Mouse (Mus musculus): ENCODE measurements around the gene Etl4. TPM values are rescaled to one million over a fixed set of nuclear protein-coding genes. Genes with fewer than 3 reads are reported as not detected.

The Etl4 gene
- polyA plus RNA-seq, 1 experiment from 2014 or later, result 15.3 TPM

- Histone ChIP-seq H3K4me2 (no peak overlapping the region), H3K9me3 (ENCODE audit: control insufficient read depth, low read length) (no peaks in the 10 kb centered on the region), H3K4me1 (ENCODE audit: control insufficient read depth, insufficient read depth, low read length) (no peaks in the 10 kb centered on the region), H3K27me3 (ENCODE audit: control insufficient read depth, insufficient read depth, low read length) (no peaks in the 10 kb centered on the region), H3K27ac (ENCODE audit: low read depth, low read length) (no peak overlapping the region), H3K9ac (ENCODE audit: low read length) (no peak overlapping the region), H3K4me3 (ENCODE audit: low read depth, low read length) (no peak overlapping the region), H3K36me3 (ENCODE audit: control insufficient read depth, insufficient read depth, low read length) (no peaks in the 10 kb centered on the region)
- DNase-seq (ENCODE audit: low spot score, missing footprints) (no peak), ATAC-seq (ENCODE audit: low FRiP score) (no peak)
- WGBS, result 87% methylated on average over 8 of the region's 8 CpGs
Observed at GRCm38 (mm10) chr2:20753282-20754110, 843.9 kb downstream of the Etl4 start.

DNA sequence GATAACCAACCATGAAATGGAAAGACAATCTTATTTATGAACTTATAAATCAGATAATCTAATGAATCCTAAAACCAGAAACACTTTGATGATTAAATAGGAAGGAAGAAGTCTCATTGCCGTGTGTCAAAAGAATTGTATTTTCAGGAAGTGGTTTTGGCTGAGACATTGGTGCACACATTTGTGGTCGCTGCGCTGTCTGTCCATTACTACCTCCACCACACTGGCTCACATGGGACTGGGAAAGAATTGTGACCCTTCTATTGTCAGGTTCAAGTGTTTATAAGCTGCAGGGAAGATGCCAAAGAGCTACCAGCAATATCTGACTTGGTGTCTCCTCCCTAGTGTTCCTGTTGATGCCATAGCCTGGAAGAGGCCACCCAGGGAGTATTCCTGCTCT lies 847.4 kb downstream of the Etl4 start:
- 97% methylated on average over 3 of the region's 3 CpGs for WGBS

GRCm38 (mm10) chr2:20759045-20759662 lies 849.6 kb downstream of the Etl4 start:
- Histone ChIP-seq H3K36me3 (ENCODE audit: control insufficient read depth, insufficient read depth, low read length) (no peaks in the 10 kb centered on the region), H3K9me3 (ENCODE audit: control insufficient read depth, low read length) (no peaks in the 10 kb centered on the region), H3K4me2 (no peak overlapping the region), H3K9ac (ENCODE audit: low read length) (no peak overlapping the region), H3K4me3 (ENCODE audit: low read depth, low read length) (no peak overlapping the region), H3K27me3 (ENCODE audit: control insufficient read depth, insufficient read depth, low read length) (no peaks in the 10 kb centered on the region), H3K27ac (ENCODE audit: low read depth, low read length) (no peak overlapping the region), H3K4me1 (ENCODE audit: control insufficient read depth, insufficient read depth, low read length) (no peaks in the 10 kb centered on the region)
- DNase-seq (ENCODE audit: low spot score, missing footprints) (no peak), ATAC-seq (ENCODE audit: low FRiP score) (no peak)
- 88% methylated on average over 7 of the region's 7 CpGs for WGBS

More for the DNA sequence above, 847.4 kb downstream of the Etl4 start:
- Histone ChIP-seq H3K9ac (ENCODE audit: low read length) (no peak overlapping the region), H3K27ac (ENCODE audit: low read depth, low read length) (no peak overlapping the region), H3K9me3 (ENCODE audit: control insufficient read depth, low read length) (no peaks in the 10 kb centered on the region), H3K4me1 (ENCODE audit: control insufficient read depth, insufficient read depth, low read length) (no peaks in the 10 kb centered on the region), H3K36me3 (ENCODE audit: control insufficient read depth, insufficient read depth, low read length) (no peaks in the 10 kb centered on the region), H3K27me3 (ENCODE audit: control insufficient read depth, insufficient read depth, low read length) (no peaks in the 10 kb centered on the region), H3K4me2 (no peak overlapping the region), H3K4me3 (ENCODE audit: low read depth, low read length) (no peak overlapping the region)
- DNase-seq (ENCODE audit: low spot score, missing footprints) (no peak), ATAC-seq (ENCODE audit: low FRiP score) (no peak)

GRCm38 (mm10) chr2:20761320-20761719 lies 851.7 kb downstream of the Etl4 start:
- H3K9ac ChIP-seq (ENCODE audit: low read length), result no peak overlapping the region
- H3K9me3 ChIP-seq (ENCODE audit: control insufficient read depth, low read length), result no peaks in the 10 kb centered on the region
- DNase-seq (ENCODE audit: low spot score, missing footprints) (no peak), ATAC-seq (ENCODE audit: low FRiP score) (no peak)
- H3K4me2 ChIP-seq, result no peak overlapping the region
- no peak overlapping the region for H3K4me3 ChIP-seq (ENCODE audit: low read depth, low read length)
- no peak overlapping the region for H3K27ac ChIP-seq (ENCODE audit: low read depth, low read length)
- WGBS, result 90% methylated on average over 5 of the region's 5 CpGs
- no peaks in the 10 kb centered on the region for H3K27me3 ChIP-seq (ENCODE audit: control insufficient read depth, insufficient read depth, low read length)
- H3K4me1 ChIP-seq (ENCODE audit: control insufficient read depth, insufficient read depth, low read length), result no peaks in the 10 kb centered on the region
- no peaks in the 10 kb centered on the region for H3K36me3 ChIP-seq (ENCODE audit: control insufficient read depth, insufficient read depth, low read length)

GRCm38 (mm10) chr2:20761751-20762150 lies 852.2 kb downstream of the Etl4 start:
- no peaks in the 10 kb centered on the region for H3K36me3 ChIP-seq (ENCODE audit: control insufficient read depth, insufficient read depth, low read length)
- H3K27me3 ChIP-seq (ENCODE audit: control insufficient read depth, insufficient read depth, low read length), result no peaks in the 10 kb centered on the region
- no peak for DNase-seq (ENCODE audit: low spot score, missing footprints)
- ATAC-seq (ENCODE audit: low FRiP score), result no peak
- H3K4me3 ChIP-seq (ENCODE audit: low read depth, low read length), result no peak overlapping the region
- H3K27ac ChIP-seq (ENCODE audit: low read depth, low read length), result no peak overlapping the region
- no peaks in the 10 kb centered on the region for H3K9me3 ChIP-seq (ENCODE audit: control insufficient read depth, low read length)
- no peaks in the 10 kb centered on the region for H3K4me1 ChIP-seq (ENCODE audit: control insufficient read depth, insufficient read depth, low read length)
- H3K4me2 ChIP-seq, result no peak overlapping the region
- H3K9ac ChIP-seq (ENCODE audit: low read length), result no peak overlapping the region
- WGBS, result 90% methylated on average over 3 of the region's 3 CpGs

DNA sequence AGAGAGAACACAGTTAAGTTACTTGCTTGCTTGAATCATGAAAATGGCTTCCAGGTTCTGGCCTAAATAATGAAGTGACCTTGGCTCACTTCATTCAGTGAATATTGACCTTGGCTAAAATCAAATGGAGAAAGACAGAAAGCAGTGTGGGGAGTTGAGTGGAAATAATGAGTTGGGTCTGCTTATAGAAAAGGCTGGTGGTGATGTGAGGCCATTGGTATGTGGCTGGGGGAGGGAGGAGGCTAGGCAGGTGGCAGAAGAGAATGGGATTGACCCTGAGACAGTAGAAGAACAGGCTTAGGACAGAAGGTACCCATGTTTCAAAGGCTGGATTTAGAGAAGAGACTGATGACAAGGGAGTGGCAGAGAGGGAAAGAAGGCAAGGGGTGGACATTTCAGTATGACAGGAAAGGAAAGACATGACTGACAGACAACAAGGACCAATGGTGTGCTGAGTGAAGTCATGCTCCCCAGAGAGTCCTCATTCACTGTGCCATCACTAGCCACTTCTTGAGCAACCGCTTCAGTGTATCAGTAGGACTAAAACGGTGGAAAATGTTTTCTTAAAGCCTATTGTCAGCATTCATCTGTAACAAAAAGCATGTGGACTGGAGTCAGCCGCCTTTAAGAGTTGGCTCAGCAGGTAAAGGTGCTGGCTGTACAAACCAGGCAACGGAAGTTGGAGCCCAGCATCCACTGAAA lies 854.1 kb downstream of the Etl4 start:
- ATAC-seq (ENCODE audit: low FRiP score) (no peak), DNase-seq (ENCODE audit: low spot score, missing footprints) (no peak)
- H3K4me2 ChIP-seq, result no peak overlapping the region
- H3K27ac ChIP-seq (ENCODE audit: low read depth, low read length), result no peak overlapping the region
- 76% methylated on average over 4 of the region's 4 CpGs for WGBS
- H3K4me1 ChIP-seq (ENCODE audit: control insufficient read depth, insufficient read depth, low read length), result no peaks in the 10 kb centered on the region
- no peak overlapping the region for H3K9ac ChIP-seq (ENCODE audit: low read length)
- no peak overlapping the region for H3K4me3 ChIP-seq (ENCODE audit: low read depth, low read length)
- no peaks in the 10 kb centered on the region for H3K27me3 ChIP-seq (ENCODE audit: control insufficient read depth, insufficient read depth, low read length)
- H3K9me3 ChIP-seq (ENCODE audit: control insufficient read depth, low read length), result no peaks in the 10 kb centered on the region
- no peaks in the 10 kb centered on the region for H3K36me3 ChIP-seq (ENCODE audit: control insufficient read depth, insufficient read depth, low read length)

- no peak overlapping the region for H3K27ac ChIP-seq (ENCODE audit: low read depth, low read length)
- DNase-seq (ENCODE audit: low spot score, missing footprints) (no peak), ATAC-seq (ENCODE audit: low FRiP score) (no peak)
- H3K4me2 ChIP-seq, result no peak overlapping the region
- H3K36me3 ChIP-seq (ENCODE audit: control insufficient read depth, insufficient read depth, low read length), result no peaks in the 10 kb centered on the region
- no peaks in the 10 kb centered on the region for H3K9me3 ChIP-seq (ENCODE audit: control insufficient read depth, low read length)
- no peak overlapping the region for H3K4me3 ChIP-seq (ENCODE audit: low read depth, low read length)
- H3K4me1 ChIP-seq (ENCODE audit: control insufficient read depth, insufficient read depth, low read length), result no peaks in the 10 kb centered on the region
- H3K9ac ChIP-seq (ENCODE audit: low read length), result no peak overlapping the region
- H3K27me3 ChIP-seq (ENCODE audit: control insufficient read depth, insufficient read depth, low read length), result no peaks in the 10 kb centered on the region
Observed at GRCm38 (mm10) chr2:20764566-20765090, 855.0 kb downstream of the Etl4 start.

- 64% methylated on average over 5 of the region's 5 CpGs for WGBS
- no peak overlapping the region for H3K27ac ChIP-seq (ENCODE audit: low read depth, low read length)
- H3K36me3 ChIP-seq (ENCODE audit: control insufficient read depth, insufficient read depth, low read length), result no peaks in the 10 kb centered on the region
- H3K4me3 ChIP-seq (ENCODE audit: low read depth, low read length), result no peak overlapping the region
- ATAC-seq (ENCODE audit: low FRiP score), result no peak
- H3K9me3 ChIP-seq (ENCODE audit: control insufficient read depth, low read length), result no peaks in the 10 kb centered on the region
- no peak for DNase-seq (ENCODE audit: low spot score, missing footprints)
- H3K27me3 ChIP-seq (ENCODE audit: control insufficient read depth, insufficient read depth, low read length), result no peaks in the 10 kb centered on the region
- H3K4me1 ChIP-seq (ENCODE audit: control insufficient read depth, insufficient read depth, low read length), result no peaks in the 10 kb centered on the region
- no peak overlapping the region for H3K4me2 ChIP-seq
- no peak overlapping the region for H3K9ac ChIP-seq (ENCODE audit: low read length)
Observed at GRCm38 (mm10) chr2:20768681-20769080, 859.1 kb downstream of the Etl4 start.

GRCm38 (mm10) chr2:20770171-20770570 lies 860.6 kb downstream of the Etl4 start:
- no peak for DNase-seq (ENCODE audit: low spot score, missing footprints)
- Histone ChIP-seq H3K4me2 (no peak overlapping the region), H3K9ac (ENCODE audit: low read length) (no peak overlapping the region), H3K4me3 (ENCODE audit: low read depth, low read length) (no peak overlapping the region), H3K4me1 (ENCODE audit: control insufficient read depth, insufficient read depth, low read length) (no peaks in the 10 kb centered on the region), H3K9me3 (ENCODE audit: control insufficient read depth, low read length) (no peaks in the 10 kb centered on the region), H3K27me3 (ENCODE audit: control insufficient read depth, insufficient read depth, low read length) (no peaks in the 10 kb centered on the region), H3K36me3 (ENCODE audit: control insufficient read depth, insufficient read depth, low read length) (no peaks in the 10 kb centered on the region), H3K27ac (ENCODE audit: low read depth, low read length) (no peak overlapping the region)
- ATAC-seq (ENCODE audit: low FRiP score), result no peak
